Mouse (Mus musculus) cerebellum, adult 2 months (tissue): ENCODE data around the gene Crat.

Source experiments
- CTCF ChIP-seq: fragments of 200-500 bp; IDR thresholded peaks from 2 replicates; pipeline ENCODE4 v1.5.1; 2011; ENCODE audit warnings: low read depth, mild to moderate bottlenecking, control low read depth, low read length, moderate library complexity, borderline replicate concordance; ENCODE audit not compliant: insufficient read depth
- POLR2A ChIP-seq: fragments of 200-500 bp; IDR thresholded peaks from 2 replicates; pipeline ENCODE4 v1.6.1; 2011; ENCODE audit warnings: low read length, control low read depth, borderline replicate concordance; ENCODE audit not compliant: insufficient read depth

DNA sequence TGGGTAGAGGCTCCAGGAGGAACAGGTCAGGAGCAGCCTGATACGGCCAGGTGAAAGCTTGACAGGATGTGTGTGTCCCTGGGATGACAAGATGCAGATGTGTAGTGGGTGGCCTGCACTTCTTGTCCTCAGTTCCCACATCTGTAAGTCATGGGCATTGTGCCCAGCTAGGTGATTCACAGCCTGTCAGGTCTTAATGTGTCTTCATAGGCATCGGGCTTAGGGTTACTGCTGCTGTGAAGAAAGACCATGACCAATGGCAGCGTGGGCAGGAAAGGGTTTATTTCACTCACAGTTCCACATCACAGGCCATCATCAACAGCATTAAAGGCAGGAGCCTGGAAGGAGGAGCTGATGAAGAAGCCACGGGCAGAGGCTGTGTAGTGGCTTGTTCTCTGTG is 30.0 kb downstream of the Crat start:
- TF ChIP-seq CTCF (no peak), POLR2A (no peak)
